Mouse (Mus musculus): ENCODE data around the gene Maf. TPM values are rescaled to one million over a fixed set of nuclear protein-coding genes. Genes with fewer than 3 reads are reported as not detected.
A peak's percentile ranks its signal among the peaks of the same experiment; 100 is the strongest.

Maf gene
- total RNA-seq, 1 experiment from 2014 or later, result 3.6 TPM

- no peak for ATAC-seq (replicated peaks in 1 of 2; ENCODE audit: insufficient read depth in 1 of 2, low FRiP score in 2 of 2, low TSS enrichment in 1 of 2, low read depth in 1 of 2, poor library complexity in 2 of 2, severe bottlenecking in 2 of 2)
Observed at GRCm38 (mm10) chr8:115708936-115709780, 1.6 kb upstream of the Maf start.

DNA sequence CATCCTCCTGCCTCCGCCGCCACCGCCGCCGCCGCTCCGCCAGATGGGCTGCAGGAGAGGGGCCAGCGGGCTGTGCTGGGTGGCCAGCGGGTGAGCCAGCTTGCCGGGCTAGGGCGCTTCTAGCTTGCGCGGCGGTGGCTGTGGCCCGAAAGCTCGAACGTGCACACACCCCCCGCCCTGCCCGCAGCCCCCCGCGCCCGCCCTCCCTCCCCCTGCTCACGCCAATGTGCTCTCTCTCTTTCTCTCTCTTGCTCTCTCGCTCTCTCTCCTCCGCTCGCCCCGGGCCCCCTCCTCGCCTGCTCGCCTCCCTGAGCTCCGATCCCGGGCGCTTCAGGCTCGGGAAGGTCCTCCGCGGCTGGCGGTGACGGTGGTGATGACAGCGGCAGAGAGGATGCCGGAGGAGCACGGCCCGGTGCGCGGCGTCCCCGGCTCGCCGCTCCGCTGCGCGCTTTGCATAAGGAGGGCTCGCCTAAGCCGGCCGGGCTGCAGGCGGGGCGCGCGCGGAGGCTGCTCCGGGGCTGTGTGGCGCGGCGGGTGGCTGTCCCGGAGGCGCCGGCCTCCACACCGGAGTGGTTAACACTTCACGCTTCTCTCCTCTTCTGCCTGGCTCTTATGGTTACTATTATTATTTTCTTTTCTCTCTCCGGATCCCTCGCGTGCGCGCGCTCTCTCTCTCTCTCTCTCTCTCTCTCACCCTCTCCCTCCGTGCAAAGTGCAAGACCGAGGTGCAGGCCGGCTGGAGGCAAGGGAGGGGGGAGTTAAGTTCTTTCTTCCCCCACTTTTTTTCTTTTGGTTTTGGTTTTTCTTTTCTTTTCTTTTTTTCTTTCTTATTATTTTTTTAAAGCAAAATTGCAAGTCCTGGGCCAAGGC lies 498 bp downstream of the Maf start:
- peak; percentile 14 to 43; a peak in 1 of 4 replicates for ATAC-seq (replicated peaks in 1 of 2; ENCODE audit: insufficient read depth in 1 of 2, low FRiP score in 2 of 2, low TSS enrichment in 1 of 2, low read depth in 1 of 2, poor library complexity in 2 of 2, severe bottlenecking in 2 of 2)

GRCm38 (mm10) chr8:115706411-115706860 lies 1.2 kb downstream of the Maf start:
- no peak for ATAC-seq (replicated peaks in 1 of 2; ENCODE audit: insufficient read depth in 1 of 2, low FRiP score in 2 of 2, low TSS enrichment in 1 of 2, low read depth in 1 of 2, poor library complexity in 2 of 2, severe bottlenecking in 2 of 2)

DNA sequence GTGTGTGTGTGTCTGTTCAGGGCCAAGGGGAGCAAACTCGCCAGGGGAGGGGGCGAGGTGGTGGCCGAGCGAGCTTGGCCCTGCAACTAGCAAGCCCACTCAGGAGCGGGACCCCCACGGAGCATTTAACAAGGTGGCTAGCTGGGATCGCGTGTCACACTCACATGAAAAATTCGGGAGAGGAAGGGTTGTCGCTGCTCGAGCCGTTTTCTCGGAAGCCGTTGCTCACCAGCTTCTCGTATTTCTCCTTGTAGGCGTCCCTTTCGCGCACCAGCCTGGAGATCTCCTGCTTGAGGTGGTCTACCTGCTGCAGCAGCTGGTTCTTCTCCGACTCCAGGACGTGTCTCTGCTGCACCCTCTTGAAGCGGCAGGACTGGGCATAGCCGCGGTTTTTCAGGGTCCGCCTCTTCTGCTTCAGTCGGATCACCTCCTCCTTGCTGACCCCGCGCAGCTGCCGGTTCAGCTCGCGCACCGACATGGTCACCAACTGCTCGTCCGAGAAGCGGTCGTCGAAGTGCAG lies 1.9 kb downstream of the Maf start:
- peak; percentile 46; a peak in 2 of 4 replicates for ATAC-seq (replicated peaks in 1 of 2; ENCODE audit: insufficient read depth in 1 of 2, low FRiP score in 2 of 2, low TSS enrichment in 1 of 2, low read depth in 1 of 2, poor library complexity in 2 of 2, severe bottlenecking in 2 of 2)

DNA sequence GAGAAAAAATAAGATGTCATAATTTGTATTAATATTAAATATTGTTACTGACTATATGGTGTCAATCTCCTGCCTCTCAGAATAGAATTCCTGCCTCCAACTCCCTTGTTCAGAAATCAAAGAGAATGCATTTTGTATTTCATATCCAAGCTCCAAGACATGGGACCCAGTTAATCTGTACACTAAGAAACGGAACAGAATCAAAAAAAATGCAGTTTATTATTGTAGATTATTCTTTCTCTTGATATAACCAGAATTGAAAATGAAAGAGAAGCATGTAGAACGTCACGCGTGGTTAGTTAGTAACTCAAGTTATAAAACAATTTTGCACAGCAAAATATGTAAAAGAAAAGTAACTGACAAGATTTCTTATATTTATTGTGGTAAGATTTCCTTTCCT lies 4.5 kb downstream of the Maf start:
- ATAC-seq (replicated peaks in 1 of 2; ENCODE audit: insufficient read depth in 1 of 2, low FRiP score in 2 of 2, low TSS enrichment in 1 of 2, low read depth in 1 of 2, poor library complexity in 2 of 2, severe bottlenecking in 2 of 2), result no peak

- no peak for ATAC-seq (replicated peaks in 1 of 2; ENCODE audit: insufficient read depth in 1 of 2, low FRiP score in 2 of 2, low TSS enrichment in 1 of 2, low read depth in 1 of 2, poor library complexity in 2 of 2, severe bottlenecking in 2 of 2)
Observed at GRCm38 (mm10) chr8:115701001-115701400, 6.6 kb downstream of the Maf start.

- no peak for ATAC-seq (replicated peaks in 1 of 2; ENCODE audit: insufficient read depth in 1 of 2, low FRiP score in 2 of 2, low TSS enrichment in 1 of 2, low read depth in 1 of 2, poor library complexity in 2 of 2, severe bottlenecking in 2 of 2)
Observed at GRCm38 (mm10) chr8:115699151-115699550, 8.4 kb downstream of the Maf start.

- ATAC-seq (replicated peaks in 1 of 2; ENCODE audit: insufficient read depth in 1 of 2, low FRiP score in 2 of 2, low TSS enrichment in 1 of 2, low read depth in 1 of 2, poor library complexity in 2 of 2, severe bottlenecking in 2 of 2), result no peak
Observed at GRCm38 (mm10) chr8:115697410-115697809, 10.2 kb downstream of the Maf start.

DNA sequence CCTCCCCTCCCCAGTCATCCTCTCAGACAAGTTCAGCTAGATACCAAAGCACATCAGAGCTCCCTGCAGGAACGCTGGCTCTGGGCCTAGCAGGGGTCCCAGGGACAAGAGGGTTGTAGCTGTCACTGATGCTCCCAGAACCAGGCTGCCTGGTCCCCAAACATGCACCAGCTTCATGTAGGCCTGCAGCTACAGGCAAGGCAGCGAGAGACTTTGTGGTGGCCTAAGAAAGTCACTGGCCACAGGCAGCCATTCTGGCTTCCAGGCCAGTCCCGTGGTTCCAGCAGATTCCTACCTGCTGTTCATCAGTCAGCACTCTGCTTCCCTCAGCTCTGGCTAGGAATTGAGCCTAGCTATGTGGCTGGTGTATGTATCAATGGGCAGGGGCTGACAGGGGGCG lies 10.9 kb downstream of the Maf start:
- no peak for ATAC-seq (replicated peaks in 1 of 2; ENCODE audit: insufficient read depth in 1 of 2, low FRiP score in 2 of 2, low TSS enrichment in 1 of 2, low read depth in 1 of 2, poor library complexity in 2 of 2, severe bottlenecking in 2 of 2)

DNA sequence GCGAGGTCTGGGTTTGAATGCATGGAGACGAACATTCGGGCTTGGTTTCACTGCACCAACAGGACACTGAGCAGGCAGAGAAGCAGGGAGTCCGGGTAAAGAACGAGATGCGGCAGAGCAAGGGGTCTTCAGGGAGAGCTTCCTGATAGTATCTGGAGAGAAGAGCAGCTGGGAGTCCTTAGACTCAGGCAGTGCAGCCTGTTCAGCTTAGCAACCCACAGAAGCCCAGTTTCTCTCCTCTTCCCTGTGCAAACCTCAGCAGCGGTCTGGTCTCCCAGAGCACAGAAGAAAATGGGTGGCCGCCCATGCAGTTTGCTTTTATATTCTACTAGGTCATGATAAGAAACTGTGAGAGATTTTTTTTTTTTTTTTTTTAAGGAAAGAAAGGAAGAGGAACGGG lies 20.2 kb downstream of the Maf start:
- no peak for ATAC-seq (replicated peaks in 1 of 2; ENCODE audit: insufficient read depth in 1 of 2, low FRiP score in 2 of 2, low TSS enrichment in 1 of 2, low read depth in 1 of 2, poor library complexity in 2 of 2, severe bottlenecking in 2 of 2)

- ATAC-seq (replicated peaks in 1 of 2; ENCODE audit: insufficient read depth in 1 of 2, low FRiP score in 2 of 2, low TSS enrichment in 1 of 2, low read depth in 1 of 2, poor library complexity in 2 of 2, severe bottlenecking in 2 of 2), result no peak
Observed at GRCm38 (mm10) chr8:115683309-115683708, 24.3 kb downstream of the Maf start.

DNA sequence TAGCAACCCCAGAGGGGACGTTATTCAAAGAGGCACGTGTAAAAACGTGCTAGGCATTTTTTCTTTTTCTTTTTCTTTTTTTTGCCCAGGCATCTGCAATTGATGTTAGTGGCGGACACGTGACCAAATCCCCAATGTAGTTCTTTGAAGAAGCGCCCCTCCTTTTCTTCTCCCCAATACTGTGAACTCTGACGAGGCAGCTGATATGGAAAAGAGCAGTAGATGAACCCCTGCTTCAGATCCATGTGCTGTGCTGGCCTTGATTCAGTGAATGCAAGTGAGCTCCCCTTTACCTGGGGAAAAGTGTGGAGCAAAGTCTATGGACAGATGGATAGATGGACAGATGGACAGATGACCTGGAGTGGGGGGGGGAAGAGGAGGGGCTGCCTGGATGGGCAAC lies 28.1 kb downstream of the Maf start:
- ATAC-seq (replicated peaks in 1 of 2; ENCODE audit: insufficient read depth in 1 of 2, low FRiP score in 2 of 2, low TSS enrichment in 1 of 2, low read depth in 1 of 2, poor library complexity in 2 of 2, severe bottlenecking in 2 of 2), result no peak

- ATAC-seq (replicated peaks in 1 of 2; ENCODE audit: insufficient read depth in 1 of 2, low FRiP score in 2 of 2, low TSS enrichment in 1 of 2, low read depth in 1 of 2, poor library complexity in 2 of 2, severe bottlenecking in 2 of 2), result no peak
Observed at GRCm38 (mm10) chr8:115664866-115665265, 42.7 kb downstream of the Maf start.

GRCm38 (mm10) chr8:115650110-115650521 lies 57.5 kb downstream of the Maf start:
- ATAC-seq (replicated peaks in 1 of 2; ENCODE audit: insufficient read depth in 1 of 2, low FRiP score in 2 of 2, low TSS enrichment in 1 of 2, low read depth in 1 of 2, poor library complexity in 2 of 2, severe bottlenecking in 2 of 2), result peak; percentile 17 to 72

DNA sequence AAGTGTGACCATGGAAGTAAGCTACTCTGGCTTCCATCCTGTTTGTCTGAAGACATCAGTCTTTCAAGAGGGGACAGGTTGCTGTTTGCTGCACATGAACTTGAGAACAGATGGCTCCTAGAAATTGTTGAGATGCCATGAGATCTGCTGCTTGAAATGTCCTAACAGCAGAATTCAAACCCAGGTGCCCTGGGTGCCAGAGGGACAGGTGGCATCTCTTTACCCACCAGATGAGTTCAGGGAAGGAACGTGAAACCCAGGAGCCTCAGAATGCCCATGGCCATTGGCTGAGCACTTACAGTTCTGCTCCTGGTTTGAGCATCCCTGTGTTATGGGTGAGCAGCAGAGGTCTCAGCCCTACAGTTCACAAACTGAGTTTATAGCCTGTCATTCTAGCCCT lies 62.5 kb downstream of the Maf start:
- ATAC-seq (replicated peaks in 1 of 2; ENCODE audit: insufficient read depth in 1 of 2, low FRiP score in 2 of 2, low TSS enrichment in 1 of 2, low read depth in 1 of 2, poor library complexity in 2 of 2, severe bottlenecking in 2 of 2), result no peak

- ATAC-seq (replicated peaks in 1 of 2; ENCODE audit: insufficient read depth in 1 of 2, low FRiP score in 2 of 2, low TSS enrichment in 1 of 2, low read depth in 1 of 2, poor library complexity in 2 of 2, severe bottlenecking in 2 of 2), result no peak
Observed at GRCm38 (mm10) chr8:115641936-115642335, 65.7 kb downstream of the Maf start.

GRCm38 (mm10) chr8:115639951-115640350 lies 67.6 kb downstream of the Maf start:
- ATAC-seq (replicated peaks in 1 of 2; ENCODE audit: insufficient read depth in 1 of 2, low FRiP score in 2 of 2, low TSS enrichment in 1 of 2, low read depth in 1 of 2, poor library complexity in 2 of 2, severe bottlenecking in 2 of 2), result no peak

- no peak for ATAC-seq (replicated peaks in 1 of 2; ENCODE audit: insufficient read depth in 1 of 2, low FRiP score in 2 of 2, low TSS enrichment in 1 of 2, low read depth in 1 of 2, poor library complexity in 2 of 2, severe bottlenecking in 2 of 2)
Observed at GRCm38 (mm10) chr8:115636751-115637150, 70.8 kb downstream of the Maf start.

All from hematopoietic stem cell, adult 5-6 weeks (primary cell).